Mouse (Mus musculus) erythroblast, embryonic 14.5 days (primary cell): ENCODE data around the gene Zfp607b. TPM values are rescaled to one million over a fixed set of nuclear protein-coding genes. Genes with fewer than 3 reads are reported as not detected.

ENCODE experiments used
- H3K27me3 ChIP-seq: 2 replicates; pipeline ENCODE4 v1.6.1; 2012; ENCODE audit warnings: inconsistent platforms; ENCODE audit not compliant: control insufficient read depth
- H3K36me3 ChIP-seq: 2 replicates; pipeline ENCODE4 v1.6.1; 2012; ENCODE audit warnings: mild to moderate bottlenecking, inconsistent platforms; ENCODE audit not compliant: control insufficient read depth
- H3K4me1 ChIP-seq: 2 replicates; pipeline ENCODE4 v1.6.1; 2012; ENCODE audit warnings: inconsistent platforms; ENCODE audit not compliant: control insufficient read depth
- H3K4me3 ChIP-seq: replicated peaks from 2 replicates; pipeline ENCODE3; 2012; ENCODE audit warnings: moderate library complexity, mild to moderate bottlenecking, inconsistent platforms
- H3K9me3 ChIP-seq: 2 replicates; pipeline ENCODE4 v1.6.1; 2012; ENCODE audit warnings: low read length, inconsistent platforms, mixed read lengths; ENCODE audit not compliant: control insufficient read depth
- GATA1 ChIP-seq: IDR thresholded peaks from 2 replicates; pipeline ENCODE4 v1.6.1; 2012; ENCODE audit warnings: low read length, inconsistent platforms, mixed read lengths
- TAL1 ChIP-seq: IDR thresholded peaks from 3 replicates; pipeline ENCODE4 v1.6.1; 2012; ENCODE audit warnings: low read length, inconsistent platforms, mixed read lengths
- polyA plus RNA-seq: library from polyadenylated mRNA; stranded (reverse); fragments of >175 nt; gene quantifications from 2 replicates; pipeline ENCODE4 v1.2.3, GENCODE M21; 2012

Zfp607b gene
- polyA plus RNA-seq, 1 experiment: not detected

DNA sequence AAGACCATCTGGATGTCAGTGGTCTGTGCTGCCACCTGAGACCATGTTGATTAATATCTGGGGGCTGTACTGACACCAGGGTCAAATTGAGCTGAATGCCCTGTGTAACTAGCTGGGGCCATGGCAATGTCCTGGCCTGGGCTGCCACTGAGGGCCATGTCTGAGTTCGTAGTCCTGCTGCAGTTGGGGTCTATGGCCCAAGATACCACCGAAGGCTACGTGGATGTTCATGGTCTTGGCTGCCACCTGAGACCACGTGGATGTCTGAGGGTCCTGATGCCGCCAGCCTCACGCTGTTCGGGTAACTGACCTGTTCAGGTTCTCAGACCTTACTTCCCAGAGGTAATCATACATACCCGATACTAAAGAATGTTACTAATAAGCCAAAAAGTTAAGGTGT is 32.8 kb downstream of the Zfp607b start:
- TF ChIP-seq GATA1 (no peak), TAL1 (no peak)
- Histone ChIP-seq H3K4me1 (no peaks in the 10 kb centered on the region), H3K36me3 (no peaks in the 10 kb centered on the region), H3K4me3 (no peak overlapping the region), H3K9me3 (no peaks in the 10 kb centered on the region), H3K27me3 (no peaks in the 10 kb centered on the region)

DNA sequence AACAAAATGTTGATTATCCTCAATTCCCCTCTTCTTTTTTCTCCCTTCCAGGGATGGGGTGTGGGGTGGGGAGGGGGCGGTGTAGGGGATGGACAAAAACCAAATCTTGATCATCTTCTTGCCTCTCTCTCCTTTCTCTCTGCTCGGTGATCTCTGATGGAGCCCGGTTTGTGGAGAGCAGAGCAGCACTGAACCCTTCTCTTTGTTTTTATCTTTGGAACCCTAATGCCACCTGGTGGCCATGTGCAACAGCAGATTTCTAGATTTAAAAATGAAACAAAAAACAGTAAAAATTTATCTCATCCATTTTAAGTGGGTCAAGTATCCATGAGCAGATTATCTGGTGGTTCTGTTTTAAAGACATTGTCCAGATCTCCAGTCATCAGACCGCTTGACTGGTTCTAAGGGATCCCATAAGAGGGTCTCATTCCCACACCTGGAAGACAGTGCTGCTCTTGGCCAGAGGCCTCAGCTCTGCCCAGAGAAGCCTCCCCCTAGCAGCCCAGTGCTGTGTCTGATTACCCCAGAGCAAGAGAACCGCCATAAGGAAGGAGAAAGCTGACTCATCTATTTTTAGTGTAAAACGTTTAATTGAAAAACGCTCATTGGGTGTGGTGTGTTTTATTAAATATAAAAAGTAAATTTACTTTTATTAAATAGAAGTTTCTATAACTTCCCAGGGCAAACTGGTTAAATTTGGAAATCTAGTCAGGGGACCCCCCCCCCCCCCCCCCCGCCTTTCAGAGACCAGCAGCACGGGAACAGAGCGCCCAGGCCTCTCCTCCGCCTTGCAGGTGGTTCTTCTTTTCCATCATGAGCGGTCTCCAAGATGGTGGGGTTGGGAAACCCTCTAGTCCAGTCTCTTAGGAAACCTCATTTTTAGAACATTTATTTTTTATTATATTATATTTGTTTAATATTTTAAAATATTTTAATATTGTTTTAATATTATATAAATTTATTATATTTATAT is 36.7 kb downstream of the Zfp607b start:
- Histone ChIP-seq H3K36me3 (no peaks in the 10 kb centered on the region), H3K4me3 (no peak overlapping the region), H3K4me1 (peaks cover 2% of the 10 kb centered on the region; the same call in 1 of the 2 replicates), H3K27me3 (no peaks in the 10 kb centered on the region), H3K9me3 (no peaks in the 10 kb centered on the region)
- no peak for TF ChIP-seq TAL1

DNA sequence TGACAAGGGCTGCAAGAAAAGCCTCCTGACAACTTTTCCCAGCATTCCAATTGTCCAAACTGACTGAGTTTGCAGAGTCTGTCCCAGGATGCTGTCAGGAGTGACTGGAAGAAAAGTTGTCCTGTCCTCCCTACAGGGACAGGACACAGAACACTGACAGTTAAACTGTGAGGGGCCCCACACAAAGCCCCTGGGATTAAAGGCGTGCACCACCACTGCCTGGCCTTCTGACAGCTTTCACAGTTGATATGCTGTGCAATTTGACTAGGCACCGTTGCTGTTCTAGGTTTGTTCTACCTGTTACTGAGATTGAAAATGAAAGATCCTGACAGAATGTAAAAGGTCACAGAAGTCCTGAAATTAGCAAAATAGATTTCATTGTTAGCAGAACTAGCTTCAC is 38.3 kb downstream of the Zfp607b start:
- TF ChIP-seq GATA1 (no peak), TAL1 (no peak)
- Histone ChIP-seq H3K27me3 (no peaks in the 10 kb centered on the region), H3K36me3 (no peaks in the 10 kb centered on the region), H3K4me3 (no peak overlapping the region), H3K4me1 (peaks cover 16% of the 10 kb centered on the region), H3K9me3 (no peaks in the 10 kb centered on the region)

DNA sequence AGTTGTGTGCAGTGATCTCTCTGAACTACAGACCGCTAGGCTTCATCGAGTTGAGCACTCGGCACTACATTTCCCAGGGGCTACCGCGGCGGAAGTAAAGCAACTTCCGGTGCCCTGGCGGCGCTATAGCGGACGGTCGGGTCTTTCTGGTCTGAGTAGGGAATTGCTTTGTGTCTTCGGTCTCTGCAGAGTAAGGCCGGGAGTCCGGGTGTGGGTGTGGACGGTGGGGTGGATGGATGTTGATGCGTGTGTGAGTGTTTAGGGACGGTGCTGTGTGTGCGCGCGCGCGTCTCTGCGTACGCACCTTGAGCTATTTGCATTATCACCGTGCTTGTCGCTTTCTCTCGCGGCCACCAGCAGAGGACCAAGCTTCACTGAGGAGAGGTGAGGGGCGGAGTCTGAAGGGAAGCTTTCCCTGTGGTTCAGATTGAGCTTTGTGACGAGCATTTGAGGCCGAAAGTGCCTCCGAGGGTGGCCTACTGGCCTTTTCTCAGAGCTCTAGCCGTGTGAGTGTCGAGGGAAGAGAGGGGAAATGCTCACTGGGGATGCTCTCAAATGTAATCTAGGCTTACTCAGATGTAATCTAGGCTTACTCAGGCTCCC is 42.2 kb downstream of the Zfp607b start, which contains the start of gene Zfp60:
Gene Zfp60, plus strand, starts transcription at position 109 of the 603 bp plus-strand sequence.
- H3K36me3 ChIP-seq: no peaks in the 10 kb centered on the region
- no peaks in the 10 kb centered on the region for H3K9me3 ChIP-seq
- peaks cover 20% of the 10 kb centered on the region for H3K4me1 ChIP-seq
- TF ChIP-seq TAL1: no peak
- no peak for TF ChIP-seq GATA1
- no peaks in the 10 kb centered on the region for H3K27me3 ChIP-seq
- peak within 1 kb of the TSS; percentile 72 for H3K4me3 ChIP-seq

DNA sequence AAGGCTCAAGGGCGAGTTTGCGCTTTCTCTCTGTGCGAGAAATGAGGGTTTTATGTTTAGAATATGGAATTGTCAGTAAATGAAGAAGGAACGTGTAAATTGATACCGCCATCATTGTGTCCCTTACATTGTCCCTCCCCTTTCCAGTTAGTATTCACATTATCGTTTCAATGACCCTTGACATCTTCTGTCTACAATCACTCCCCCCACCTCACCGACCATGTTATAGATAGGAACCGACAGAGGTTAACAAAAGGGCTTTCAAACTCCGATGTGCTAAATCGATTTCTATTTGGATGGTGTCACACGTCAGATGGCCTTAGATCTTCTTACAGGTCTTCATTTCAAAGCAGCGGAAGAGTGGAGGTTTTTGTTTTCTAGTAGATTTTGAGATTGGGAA is 42.8 kb downstream of the Zfp607b start:
- no peaks in the 10 kb centered on the region for H3K27me3 ChIP-seq
- H3K36me3 ChIP-seq: no peaks in the 10 kb centered on the region
- H3K4me3 ChIP-seq: peak overlapping the region; percentile 72
- H3K4me1 ChIP-seq: peaks cover 20% of the 10 kb centered on the region
- H3K9me3 ChIP-seq: no peaks in the 10 kb centered on the region
- no peak for TF ChIP-seq TAL1
- TF ChIP-seq GATA1: no peak

DNA sequence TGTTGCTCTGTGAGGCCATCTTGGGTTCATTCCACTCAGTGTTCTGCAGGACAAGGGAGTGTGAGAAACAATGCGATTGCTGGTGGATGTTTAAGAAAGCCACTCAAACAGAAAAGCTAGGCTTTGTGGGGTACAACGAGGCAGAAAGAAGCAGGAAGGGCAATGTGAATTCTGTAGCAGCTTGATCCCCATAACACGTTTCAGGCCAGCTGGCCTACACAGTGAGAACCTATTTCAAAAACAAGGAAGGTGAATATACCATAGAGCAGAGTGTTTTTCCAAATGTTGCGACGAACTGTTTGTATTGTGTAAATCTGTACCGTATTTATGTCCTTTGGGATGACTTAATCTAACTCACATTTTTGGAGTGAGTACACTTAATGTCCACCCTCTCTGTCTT is 43.4 kb downstream of the Zfp607b start:
- TF ChIP-seq GATA1 (no peak), TAL1 (no peak)
- no peak overlapping the region for H3K4me3 ChIP-seq

DNA sequence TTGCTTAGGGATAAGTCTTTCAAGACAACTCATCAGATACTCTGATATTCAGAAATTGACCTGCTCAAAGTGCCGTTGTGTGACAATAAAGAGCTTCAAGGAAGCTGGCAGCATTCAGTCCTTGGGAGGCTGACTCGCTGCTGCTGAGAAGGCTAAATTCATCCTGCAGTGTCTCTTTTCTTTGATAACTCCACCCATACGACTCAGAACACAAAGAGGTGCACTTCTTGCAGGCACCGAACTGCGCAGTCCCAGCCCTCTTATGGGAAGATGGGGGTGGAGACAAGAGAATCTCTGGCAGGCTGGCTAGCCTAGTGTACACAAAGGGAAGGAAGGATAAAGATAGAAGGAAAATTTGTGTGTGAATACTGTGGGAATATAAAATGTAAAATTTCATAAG is 46.3 kb downstream of the Zfp607b start:
- TF ChIP-seq TAL1 (no peak), GATA1 (no peak)
- no peak overlapping the region for H3K4me3 ChIP-seq
- peaks cover 20% of the 10 kb centered on the region for H3K4me1 ChIP-seq
- H3K27me3 ChIP-seq: no peaks in the 10 kb centered on the region
- no peaks in the 10 kb centered on the region for H3K9me3 ChIP-seq
- H3K36me3 ChIP-seq: peaks cover 19% of the 10 kb centered on the region

More for the DNA sequence above, 43.4 kb downstream of the Zfp607b start:
- Histone ChIP-seq H3K36me3 (no peaks in the 10 kb centered on the region), H3K27me3 (no peaks in the 10 kb centered on the region), H3K9me3 (no peaks in the 10 kb centered on the region), H3K4me1 (peaks cover 20% of the 10 kb centered on the region)

Other genes starting within 250 kb of the Zfp607b start
- 0.01 and 0.02 TPM in 2 replicates for gene Sptbn4, start 241.7 kb upstream of the Zfp607b start, polyA plus RNA-seq
- 842 and 917 TPM in 2 replicates for gene Blvrb, start 241.4 kb upstream of the Zfp607b start, polyA plus RNA-seq
- gene Sertad3, start 215.6 kb upstream of the Zfp607b start, polyA plus RNA-seq: 9.6 and 9.9 TPM in 2 replicates
- 17.9 and 18.5 TPM in 2 replicates for gene Sertad1, start 202.4 kb upstream of the Zfp607b start, polyA plus RNA-seq
- gene Prx, start 190.0 kb upstream of the Zfp607b start, polyA plus RNA-seq: 0.41 TPM in 2 replicates
- 0.27 and 0.38 TPM in 2 replicates for gene Hipk4, start 166.1 kb upstream of the Zfp607b start, polyA plus RNA-seq
- 19.1 and 24.1 TPM in 2 replicates for gene Pld3, start 136.1 kb upstream of the Zfp607b start, polyA plus RNA-seq
- gene 2310022A10Rik, start 136.1 kb upstream of the Zfp607b start, polyA plus RNA-seq: 6.6 and 8.3 TPM in 2 replicates
- gene Akt2, start 97.8 kb upstream of the Zfp607b start, polyA plus RNA-seq: 4.8 and 5.3 TPM in 2 replicates
- gene Ttc9b, start 35.4 kb upstream of the Zfp607b start, polyA plus RNA-seq: not detected in 2 replicates
- gene Map3k10, start 14.7 kb upstream of the Zfp607b start, polyA plus RNA-seq: 1.8 and 2.0 TPM in 2 replicates
- 0.01 TPM in 2 replicates for gene Zfp60, start 42.0 kb downstream of the Zfp607b start, polyA plus RNA-seq
- 0.01 and 0.11 TPM in 2 replicates for gene Zfp626, start 117.9 kb downstream of the Zfp607b start, polyA plus RNA-seq
- gene Zfp59, start 149.3 kb downstream of the Zfp607b start, polyA plus RNA-seq: not detected in 2 replicates
- not detected in 2 replicates for gene Zfp607a, start 168.2 kb downstream of the Zfp607b start, polyA plus RNA-seq
- gene Zfp974, start 240.1 kb downstream of the Zfp607b start, polyA plus RNA-seq: 0.04 TPM in 1 of 2 replicates, not detected in the other